Mouse (Mus musculus) brain, embryonic 14.5 days (tissue): ENCODE measurements at regions not wholly inside any gene's neighbourhood (a gene's known extent, or its start where the extent isn't known, plus 50 kb on each side); places are given as distances from the start of the nearest gene placed in this dataset.

Experiments
- CTCF ChIP-seq: fragments of 200-500 bp; IDR thresholded peaks from 2 replicates; pipeline ENCODE4 v1.5.1; 2012; ENCODE audit warnings: inconsistent platforms, mild to moderate bottlenecking, moderate library complexity, borderline replicate concordance; ENCODE audit not compliant: insufficient read depth, insufficient read length; ENCODE audit errors: extremely low read depth
- POLR2A ChIP-seq: fragments of 200-500 bp; IDR thresholded peaks from 2 replicates; pipeline ENCODE4 v1.6.1; 2012; ENCODE audit warnings: mild to moderate bottlenecking, inconsistent platforms, borderline replicate concordance; ENCODE audit not compliant: poor library complexity, insufficient read depth, insufficient read length, severe bottlenecking; ENCODE audit errors: extremely low read depth

DNA sequence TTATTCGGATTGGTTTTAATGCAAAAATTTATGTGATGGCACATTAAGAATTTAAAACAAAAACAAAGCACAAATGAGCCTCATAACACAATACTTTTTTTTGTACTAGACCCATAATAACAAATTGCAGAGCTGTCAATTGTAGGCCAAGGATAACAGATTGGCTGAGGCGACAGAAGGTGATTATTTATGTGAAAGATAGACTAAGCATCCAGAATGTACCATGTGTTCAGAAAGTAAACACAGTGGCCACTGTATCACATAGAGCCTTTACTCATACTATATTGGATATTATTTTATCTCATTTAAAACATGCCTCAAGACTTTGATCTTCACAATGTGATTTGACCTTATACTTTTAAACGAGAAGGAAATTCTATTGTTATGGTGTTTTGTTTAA, 257.9 kb upstream of the Speer4f2 start:
- no peak for TF ChIP-seq POLR2A
- no peak for TF ChIP-seq CTCF
